Mouse (Mus musculus) adrenal gland, postnatal 25 days (tissue): ENCODE measurements around the gene 1700001L19Rik. TPM values are rescaled to one million over a fixed set of nuclear protein-coding genes. Genes with fewer than 3 reads are reported as not detected.
"Not testable (repeated sequence)": the region's sequence is repeated elsewhere in the genome, so short reads cannot be mapped to it uniquely, and the experiment has no call there.

Source experiments
- DNase-seq: peaks from one replicate; pipeline ENCODE4 v3.0.0; 2021; ENCODE audit warnings: mixed read lengths
- long read RNA-seq: library from polyadenylated mRNA; stranded (forward); transcript quantifications from one replicate; pipeline ENCODE4 v2.0.0, GENCODE M21; 2021
- total RNA-seq: library from RNA; stranded (reverse); gene quantifications from 2 replicates; pipeline ENCODE4 v1.2.3, GENCODE M21; 2021

Gene 1700001L19Rik
- total RNA-seq: 0.43 TPM in 1 of 2 replicates, not detected in the other
- long read RNA-seq: 0 reads

DNA sequence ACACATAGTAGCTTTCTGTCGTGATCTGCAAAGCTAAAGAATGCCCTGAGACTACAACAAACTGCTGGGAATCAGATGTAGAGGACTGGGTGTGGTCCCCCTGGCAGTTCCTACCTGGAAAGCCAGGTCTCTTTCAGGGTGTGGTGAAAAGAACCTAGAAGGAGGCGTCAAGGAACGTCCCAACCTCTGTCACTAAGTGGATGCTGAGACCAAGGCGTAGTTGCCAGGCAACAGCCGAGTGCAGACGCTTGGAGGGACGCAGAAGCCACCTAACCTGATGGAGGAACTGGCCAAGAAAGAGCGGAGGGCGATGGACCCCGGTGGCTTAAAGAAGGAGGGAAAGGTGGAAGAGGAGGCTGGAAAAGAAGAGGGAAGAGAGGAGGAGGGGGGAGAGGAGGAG, at the start of gene 1700001L19Rik:
1700001L19Rik (plus strand) TSS at position 223 of the 400 bp plus-strand sequence.
- DNase-seq: no peak

DNA sequence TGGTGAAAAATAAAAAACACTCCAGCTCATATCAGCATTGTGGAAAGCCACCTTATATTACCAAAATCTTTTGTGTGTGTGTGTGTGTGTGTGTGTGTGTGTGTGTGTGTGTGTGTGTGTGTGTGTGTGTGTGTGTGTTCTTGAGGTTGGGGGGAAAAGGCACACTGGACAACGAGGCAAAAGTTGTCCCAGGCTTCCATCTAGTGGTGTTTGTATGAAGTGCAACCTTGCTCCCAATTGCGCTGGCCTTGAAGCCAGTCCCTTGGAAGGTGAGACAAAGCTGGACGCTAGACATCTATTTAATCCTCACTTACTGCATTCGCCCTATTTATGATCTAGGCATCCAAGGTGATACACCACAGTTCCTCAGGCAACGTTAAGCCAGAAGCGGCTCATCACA, 43.8 kb upstream of the 1700001L19Rik start:
- DNase-seq: not testable (repeated sequence)

DNA sequence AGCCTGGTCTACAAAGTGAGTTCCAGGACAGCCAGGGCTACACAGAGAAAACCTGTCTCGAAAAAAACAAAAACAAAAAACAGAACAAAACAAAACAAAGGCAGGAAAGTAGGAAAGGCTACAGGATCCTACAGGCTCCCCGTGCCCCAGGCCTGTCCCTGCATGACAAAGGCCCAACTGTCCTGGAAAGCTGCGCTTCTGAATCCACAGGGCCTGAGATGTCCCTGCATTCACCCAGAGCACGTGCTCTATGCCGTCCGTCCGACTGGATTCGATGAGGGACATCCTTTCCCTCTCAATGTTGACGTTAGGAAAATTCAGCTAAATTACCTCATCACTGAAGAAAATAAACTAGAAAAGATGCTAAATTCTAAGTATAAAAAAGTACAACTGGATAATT, 29.1 kb upstream of the 1700001L19Rik start:
- DNase-seq: no peak

DNA sequence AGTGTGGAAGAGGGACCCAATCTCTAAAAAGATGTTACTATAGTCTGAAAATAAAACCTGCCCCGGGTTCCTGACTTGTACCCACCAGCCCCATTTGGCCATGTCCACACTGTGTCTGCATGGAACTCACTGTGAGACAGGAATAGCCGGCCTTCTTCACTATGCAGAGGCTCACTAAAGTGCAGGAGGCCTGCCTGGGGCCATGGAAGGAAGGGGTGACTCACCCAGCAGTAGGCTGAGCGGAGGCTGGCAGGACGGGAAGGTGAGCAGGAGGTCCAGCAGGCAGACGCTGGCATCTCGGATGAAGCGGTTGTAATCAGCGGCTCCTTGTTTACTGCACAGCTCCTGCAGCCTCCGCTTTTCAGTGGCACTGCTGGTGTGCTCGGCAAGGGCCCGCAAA, 28.7 kb upstream of the 1700001L19Rik start:
- DNase-seq: no peak

DNA sequence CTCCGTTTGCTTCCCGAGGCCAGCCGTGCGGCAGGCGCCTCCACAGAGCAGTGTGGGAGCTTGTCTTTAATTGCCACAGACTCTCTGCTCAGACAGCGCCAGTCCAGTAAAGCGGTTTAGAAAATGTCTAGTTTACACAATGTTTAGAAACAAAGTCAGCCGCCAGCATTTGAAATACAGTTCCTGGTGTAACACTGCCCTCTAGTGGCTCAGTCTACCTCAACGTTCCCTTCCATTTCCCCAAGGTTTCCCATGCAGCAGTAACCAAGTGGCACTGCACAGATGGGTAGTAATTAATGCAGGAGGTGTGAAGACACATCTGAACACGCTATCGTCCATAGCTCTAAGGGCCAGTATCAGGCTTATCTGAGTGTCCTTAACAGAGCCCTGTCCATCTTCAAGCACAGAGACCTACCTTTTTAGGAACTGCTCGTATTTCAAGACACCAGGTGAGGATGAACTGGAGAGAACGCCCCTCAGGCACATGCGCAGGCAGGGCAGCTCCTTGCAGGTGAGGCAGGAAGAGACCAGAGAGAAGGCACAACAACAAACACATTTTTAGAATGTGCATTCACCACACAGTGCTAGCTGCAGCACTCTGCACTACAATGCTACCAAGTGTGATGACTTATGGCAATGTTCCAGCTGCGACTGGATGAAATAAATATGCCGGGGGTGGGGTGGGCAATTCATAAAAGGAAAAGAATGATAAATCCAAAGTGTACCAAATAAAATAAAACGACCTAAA, 27.5 kb upstream of the 1700001L19Rik start:
- peak; percentile 15 for DNase-seq

DNA sequence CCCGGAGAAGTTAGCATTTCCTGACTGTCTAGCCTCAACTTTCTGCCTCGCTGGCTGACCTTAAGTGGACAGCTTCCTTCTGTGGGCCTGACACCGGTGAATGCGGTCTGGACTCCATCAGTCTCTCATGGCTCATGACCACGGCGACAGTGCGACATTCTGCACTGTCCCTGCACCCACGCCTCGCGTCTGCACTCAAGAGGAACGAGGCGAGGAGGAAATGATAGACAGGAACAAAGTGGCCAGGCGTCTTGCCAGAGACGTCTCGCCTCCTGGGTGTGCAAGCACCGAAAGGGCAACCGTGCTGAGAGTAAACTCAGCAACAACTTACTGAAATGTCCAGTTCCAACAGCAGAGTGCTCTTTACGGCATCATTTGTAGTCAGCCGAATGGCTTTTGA, 25.0 kb upstream of the 1700001L19Rik start:
- no peak for DNase-seq

DNA sequence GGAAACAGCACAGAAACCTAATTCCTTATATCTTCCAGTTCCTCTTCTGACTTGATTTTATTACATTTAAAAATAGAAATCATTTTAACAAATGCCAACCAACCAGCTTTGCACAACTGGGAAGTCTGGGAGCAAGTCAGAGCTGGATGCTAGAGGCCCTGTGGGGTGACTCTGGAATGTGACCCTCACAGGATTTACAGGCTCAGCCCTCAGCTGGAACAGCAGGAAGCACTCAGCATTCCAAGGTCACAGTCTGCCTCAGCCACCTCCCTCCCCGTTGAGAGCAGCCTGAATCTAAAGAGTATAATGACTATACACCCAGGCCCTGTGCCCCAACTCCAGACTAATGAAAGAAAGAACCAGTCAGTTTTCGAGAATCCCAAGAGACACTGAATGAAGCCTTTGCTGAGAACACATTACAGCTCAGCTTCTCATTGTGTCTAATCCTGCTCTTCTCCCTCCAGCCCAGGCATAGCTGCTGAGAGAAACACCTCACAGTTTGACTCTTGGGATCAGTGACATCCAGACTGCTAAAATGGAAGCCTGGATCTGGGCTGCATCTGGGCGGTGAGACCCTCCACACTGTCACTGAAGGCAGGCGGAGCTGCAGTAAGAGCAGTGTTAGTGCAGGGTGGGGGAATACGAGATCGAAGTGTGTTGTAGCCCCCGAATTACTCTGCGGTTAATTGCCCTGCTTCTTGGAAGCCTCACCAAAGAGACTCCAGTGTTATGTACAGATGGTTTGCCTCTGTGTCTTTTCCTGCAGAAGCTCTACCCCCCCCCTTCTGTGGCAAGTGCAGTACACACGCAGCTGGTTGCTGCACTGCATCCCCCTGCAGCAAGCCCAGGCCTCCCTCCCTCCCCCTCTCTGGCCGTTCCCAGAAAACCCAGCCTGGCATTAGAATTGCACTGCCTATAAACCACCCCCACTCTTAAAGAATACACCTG, 24.0 kb upstream of the 1700001L19Rik start:
- DNase-seq: peak; percentile 18

DNA sequence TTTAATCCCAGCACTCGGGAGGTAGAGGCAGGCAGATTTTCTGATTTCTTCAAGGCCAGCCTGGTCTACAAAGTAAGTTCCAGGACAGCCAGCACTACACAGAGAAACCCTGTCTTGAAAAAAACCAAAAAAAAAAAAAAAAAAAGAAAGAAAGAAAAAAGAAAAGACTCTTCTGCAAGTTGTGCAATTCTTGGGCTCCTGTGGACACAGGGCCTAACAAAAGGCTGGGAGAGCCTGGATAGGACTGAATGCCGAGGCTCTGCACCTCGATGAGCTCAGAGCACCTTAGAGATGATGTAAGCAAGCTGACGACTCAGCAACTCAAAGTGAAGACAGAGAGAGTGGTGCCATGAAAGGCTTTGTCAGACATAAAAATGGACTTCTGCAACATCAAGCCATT, 22.8 kb upstream of the 1700001L19Rik start:
- DNase-seq: no peak

DNA sequence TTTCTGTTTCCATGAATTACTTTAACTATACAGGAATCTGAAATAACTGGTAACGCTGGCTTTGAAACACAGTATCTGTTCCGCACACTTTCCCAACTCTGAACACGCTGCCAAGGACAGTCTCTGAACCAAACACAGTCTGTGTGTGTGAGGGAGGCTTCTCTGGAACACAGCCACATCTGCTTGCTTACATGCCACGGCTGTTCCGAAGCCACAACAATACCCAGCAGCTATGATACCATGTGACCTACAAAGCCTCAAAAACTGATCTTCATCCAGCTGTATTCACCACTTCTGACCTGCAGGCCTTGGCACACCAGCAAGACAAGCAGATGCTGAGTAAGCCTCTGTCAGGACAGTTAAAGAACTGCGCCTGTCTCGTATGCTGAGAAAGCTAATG, 19.3 kb upstream of the 1700001L19Rik start:
- peak; percentile 48 for DNase-seq

DNA sequence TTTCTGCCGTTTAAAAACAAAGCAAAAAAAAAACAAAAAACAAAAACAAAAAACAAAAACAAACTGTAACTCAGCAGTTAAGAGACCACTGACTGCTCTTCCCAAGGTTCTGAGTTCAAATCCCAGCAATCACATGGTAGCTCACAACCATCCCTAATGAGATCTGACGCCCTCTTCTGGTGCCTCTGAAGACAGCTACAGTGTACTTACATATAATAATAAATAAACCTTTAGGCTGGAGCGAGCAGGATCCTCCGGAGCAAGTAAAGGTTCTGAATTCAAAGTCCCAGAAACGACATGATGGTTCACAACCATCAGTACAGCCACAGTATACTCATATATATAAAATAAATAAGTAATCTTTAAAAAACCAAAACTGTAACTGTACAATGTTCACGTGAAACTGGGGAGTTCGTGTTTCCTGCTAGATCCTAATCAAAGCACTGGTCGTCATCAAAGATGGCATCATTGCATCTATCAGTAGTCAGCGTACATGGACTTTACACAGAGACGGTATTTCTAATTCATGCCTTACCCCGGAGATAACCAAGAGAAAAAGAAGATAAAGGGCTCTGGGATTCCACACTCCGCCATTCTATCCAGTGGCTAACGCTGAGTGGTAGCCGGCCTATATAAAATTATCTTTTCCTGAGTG, 16.0 kb upstream of the 1700001L19Rik start:
- no peak for DNase-seq

DNA sequence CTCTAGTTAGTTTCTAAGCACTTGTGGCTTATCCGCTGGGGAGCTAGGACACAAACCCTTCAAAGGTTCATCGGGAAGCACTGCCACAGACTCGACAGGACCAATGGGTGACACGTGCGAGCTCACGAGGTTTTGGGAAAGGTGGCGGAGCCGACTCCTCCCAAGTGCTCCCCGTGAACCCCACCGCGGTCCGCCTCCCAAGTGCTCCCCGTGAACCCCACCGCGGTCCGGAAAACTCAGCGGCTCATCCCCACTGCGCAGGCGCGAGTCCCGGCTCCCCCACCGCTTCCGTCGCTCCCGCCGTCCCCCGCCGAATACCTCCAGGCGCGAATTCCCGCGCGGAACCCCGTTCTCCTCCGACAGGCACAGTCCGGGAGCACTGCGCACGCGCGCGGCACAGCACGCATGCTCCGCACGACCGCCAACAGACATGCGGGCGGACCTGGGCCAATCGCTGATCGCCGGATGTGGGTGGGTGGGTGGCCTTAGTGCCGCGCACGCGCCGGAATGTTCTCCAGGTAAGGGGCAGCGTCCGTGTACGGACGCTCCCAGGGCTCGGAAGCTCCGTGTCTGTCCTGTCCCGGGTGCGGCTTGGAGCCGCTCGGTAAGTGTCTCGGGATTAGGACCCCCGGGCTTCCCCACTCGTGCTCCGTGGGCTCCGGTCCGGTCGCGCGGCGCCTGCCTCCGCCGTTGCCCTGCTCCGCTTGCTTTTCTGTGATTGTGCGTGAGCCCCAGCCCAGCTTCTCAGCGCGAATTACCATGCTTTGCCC, 15.3 kb upstream of the 1700001L19Rik start, which contains the start of the genes Mtrr and Fastkd3:
Mtrr (minus strand) TSS at position 403 of the 770 bp plus-strand sequence.
Fastkd3 (plus strand) TSS at position 488 of the 770 bp plus-strand sequence.
- DNase-seq: peak; percentile 100

DNA sequence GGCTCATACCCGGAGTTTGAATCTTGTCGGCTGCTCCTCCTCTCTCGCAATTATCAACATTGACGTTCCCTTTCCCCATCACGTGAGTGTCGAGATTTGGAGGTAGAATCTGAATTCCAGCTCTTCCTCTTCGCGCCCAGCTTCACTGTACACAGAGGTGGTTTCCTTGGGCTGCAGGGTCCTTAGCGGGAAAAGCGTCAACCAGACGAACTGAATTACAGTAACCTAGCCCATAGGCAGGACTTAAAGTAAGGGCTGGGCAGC, 14.8 kb upstream of the 1700001L19Rik start:
- DNase-seq: no peak

DNA sequence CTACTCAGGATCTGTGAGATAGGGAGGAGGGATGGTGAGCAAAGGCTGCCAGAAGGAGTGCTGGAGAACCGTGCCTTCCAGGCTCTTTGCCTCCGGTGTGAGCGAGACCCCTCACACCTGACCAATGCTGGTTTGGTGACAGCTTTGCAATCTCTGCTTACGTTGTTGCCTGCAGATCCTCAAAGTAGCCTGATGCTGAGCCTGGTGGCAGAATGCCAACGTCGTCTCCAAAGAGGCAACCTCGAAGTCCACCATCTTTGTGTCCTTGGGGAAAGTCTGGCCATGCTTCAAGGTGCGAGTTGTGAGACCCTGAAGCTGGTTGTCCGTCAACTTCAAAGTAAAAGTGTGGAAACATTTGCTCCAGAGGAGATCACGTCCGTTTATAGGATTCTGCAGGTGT, 13.3 kb upstream of the 1700001L19Rik start:
- no peak for DNase-seq

DNA sequence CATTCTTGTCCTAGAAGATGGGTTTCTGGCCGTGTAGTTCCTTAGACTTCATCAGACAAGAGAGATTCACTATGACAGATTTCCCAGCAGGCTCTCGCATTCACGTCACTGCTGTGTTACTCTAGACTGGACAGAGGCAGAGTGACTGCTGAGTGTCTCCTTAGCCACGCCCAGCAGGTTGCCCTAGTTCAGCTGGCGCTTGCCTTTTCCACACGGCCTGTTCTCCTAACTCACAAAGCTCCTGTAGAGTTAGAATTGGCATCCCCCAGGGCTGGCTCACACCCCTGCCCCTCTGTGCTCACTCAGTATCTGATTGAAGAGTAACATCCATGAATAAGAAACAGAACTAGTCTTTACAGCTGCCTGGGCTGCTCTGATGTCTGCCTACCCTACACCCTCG, 11.8 kb upstream of the 1700001L19Rik start:
- no peak for DNase-seq

DNA sequence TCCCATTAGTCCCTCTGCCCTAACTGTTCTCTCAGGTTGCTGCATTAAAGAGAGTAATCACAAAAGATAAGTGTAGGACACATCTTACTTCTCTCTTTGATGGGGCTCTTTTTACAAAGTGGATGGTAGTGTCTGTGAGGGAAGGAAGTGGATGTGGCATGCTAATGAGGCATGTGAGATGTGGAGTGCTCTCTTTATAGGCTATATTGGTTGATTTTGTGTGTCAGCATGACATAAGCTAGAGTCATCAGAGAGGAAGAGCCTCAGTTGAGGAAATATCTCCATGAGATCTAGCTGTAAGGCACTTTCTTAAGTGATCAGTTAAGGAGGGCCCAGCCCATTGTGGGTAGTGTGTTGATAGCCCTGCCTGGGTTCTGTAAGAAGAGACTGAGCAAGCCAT, 8.9 kb upstream of the 1700001L19Rik start:
- no peak for DNase-seq

DNA sequence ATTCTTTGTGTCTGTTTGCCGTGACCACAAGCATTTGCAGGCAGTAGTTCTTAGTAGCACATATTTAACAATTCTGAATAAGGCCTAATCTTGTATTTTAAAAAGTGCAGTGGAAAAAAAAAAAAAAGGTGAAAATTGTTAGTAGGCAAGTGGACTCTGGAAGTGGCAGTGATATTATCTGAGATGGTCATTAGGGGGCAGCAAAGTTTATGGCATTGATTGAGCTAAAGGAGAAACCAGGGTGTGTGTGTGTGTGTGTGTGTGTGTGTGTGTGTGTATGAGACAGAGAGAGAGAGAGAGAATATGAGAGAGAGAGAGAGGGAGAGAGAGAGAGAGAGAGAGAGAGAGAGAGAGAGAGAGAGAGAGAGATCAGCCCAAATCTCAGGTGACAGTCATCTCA, 3.4 kb upstream of the 1700001L19Rik start:
- DNase-seq: no peak

DNA sequence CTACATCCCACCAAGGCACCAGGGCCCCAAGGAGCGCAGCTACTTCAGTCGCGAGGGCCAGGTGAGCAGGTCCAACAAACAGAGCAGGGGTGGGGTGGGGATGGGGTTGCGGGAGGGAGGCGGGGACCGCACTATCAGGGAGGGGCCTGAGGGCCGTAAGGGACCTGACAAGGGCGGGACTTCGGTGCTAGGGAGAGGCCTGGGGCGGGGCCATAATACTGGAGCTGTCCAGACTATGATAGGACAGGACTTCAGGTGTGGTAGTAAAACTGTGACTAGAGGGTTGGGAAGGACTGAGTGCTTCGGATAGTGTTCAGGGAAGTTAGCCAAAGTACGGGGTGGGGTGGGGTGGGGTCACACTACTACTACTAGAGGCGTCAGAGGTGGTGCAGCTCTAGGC, 446 bp downstream of the 1700001L19Rik start:
- DNase-seq: no peak

DNA sequence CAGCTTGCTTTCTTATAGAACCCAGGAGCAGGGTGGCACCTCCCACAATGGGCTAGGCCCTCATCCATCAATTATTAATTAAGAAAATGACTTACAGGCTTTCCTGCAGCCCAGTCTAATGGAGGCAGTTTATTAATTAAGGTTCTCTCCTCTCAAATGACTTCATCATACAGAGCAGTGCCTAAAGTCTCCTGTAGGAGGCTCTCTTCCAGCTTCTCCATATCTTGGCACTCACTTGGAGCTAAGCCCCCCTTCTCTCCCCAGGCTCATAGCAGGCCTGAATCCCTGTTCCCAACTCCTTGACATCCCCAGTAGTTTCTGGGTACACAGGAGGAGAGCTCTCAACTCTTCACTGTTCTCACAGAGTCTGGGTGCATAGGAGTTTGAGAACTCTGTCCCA, 1.7 kb downstream of the 1700001L19Rik start:
- DNase-seq: no peak

DNA sequence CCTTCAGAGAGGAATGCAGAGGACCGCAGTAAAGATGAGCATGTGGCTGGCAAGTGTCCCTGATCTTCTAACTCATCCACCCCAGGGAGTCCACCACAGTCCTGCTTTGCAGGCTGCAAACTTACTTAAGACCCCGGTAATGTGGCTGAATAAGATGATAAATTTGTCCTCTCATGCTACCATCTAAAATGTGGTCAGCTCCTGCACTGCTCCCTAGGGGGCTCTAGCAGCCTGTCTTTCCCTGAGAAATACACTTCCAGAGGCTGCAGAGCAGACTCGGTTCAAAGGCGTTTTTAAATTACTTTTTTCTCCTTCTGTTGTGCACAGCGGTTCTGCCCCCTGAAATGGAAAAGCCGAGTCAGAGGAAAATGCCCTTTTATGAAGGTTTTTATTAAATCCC, 4.0 kb downstream of the 1700001L19Rik start:
- peak; percentile 15 for DNase-seq

DNA sequence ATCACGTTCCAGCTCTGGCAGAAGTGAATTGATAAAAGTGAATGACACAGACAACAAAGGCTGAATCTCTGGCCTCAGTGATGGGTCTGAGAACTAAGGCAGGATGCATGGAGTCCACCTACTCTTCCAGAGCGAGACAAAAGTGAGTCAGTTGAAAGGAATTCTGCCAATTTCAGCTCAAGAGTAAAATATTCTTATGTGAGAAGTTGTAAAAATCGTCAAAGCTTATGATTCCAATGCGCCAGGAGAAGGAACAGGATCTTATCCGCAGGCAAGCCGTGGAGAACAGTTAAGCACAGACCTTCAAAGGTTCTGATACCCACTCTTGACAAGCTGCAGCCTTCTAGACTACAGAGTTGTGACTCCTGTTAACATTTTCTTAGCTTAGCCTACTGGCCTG, 5.9 kb downstream of the 1700001L19Rik start:
- DNase-seq: no peak

DNA sequence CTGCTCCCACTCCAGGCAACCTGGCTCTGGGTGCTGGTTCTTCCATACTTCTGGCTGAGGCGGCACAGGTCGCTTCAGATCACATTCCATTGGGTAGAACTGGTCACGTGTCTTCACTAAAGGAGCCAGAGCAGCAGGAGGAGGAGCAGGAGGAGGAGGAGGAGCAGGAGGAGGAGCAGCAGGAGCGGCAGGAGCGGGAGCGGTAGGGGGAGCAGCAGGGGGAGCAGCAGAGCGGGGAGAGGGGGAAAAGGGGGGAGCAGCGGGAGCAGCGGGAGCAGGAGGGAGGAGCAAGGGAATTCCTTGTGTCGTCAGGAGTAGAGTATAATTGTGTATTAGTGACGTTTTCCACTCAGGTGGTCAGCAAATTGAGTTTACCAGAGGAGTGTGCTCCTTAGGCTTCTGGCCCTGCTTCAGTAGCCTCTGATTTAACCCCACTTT, 8.5 kb downstream of the 1700001L19Rik start:
- peak; percentile 33 for DNase-seq
